Mouse (Mus musculus): ENCODE measurements around the gene 2010111I01Rik.

GRCm38 (mm10) chr13:63094317-63095131 lies 129.8 kb downstream of the 2010111I01Rik start:
- TF ChIP-seq EP300 (IDR thresholded peaks at IDR 0.05; ENCODE audit: low read depth) (no peak), CTCF (IDR thresholded peaks at IDR 0.05; ENCODE audit: low read depth) (no peak)

All from heart, postnatal 0 days (tissue).